Mouse (Mus musculus) thymus, postnatal 0 days (tissue): ENCODE data around the gene Eif4g3. TPM values are rescaled to one million over a fixed set of nuclear protein-coding genes. Genes with fewer than 3 reads are reported as not detected.

ENCODE experiments used
- DNase-seq: peaks from one replicate; pipeline ENCODE4 v3.0.0-alpha.2; 2015; ENCODE audit warnings: low spot score
- polyA plus RNA-seq: library from polyadenylated mRNA; unstranded; fragments of >200 nt; fragmentation: Nextera tagmentation; extraction: Ambion mirVana; gene quantifications from 2 replicates; pipeline ENCODE4 v1.2.1, GENCODE M21; 2015

The Eif4g3 gene
- polyA plus RNA-seq, 1 experiment from 2014 or later: 20.8 TPM

- DNase-seq: no peak
Observed at GRCm38 (mm10) chr4:138100456-138100855, 107.6 kb downstream of the Eif4g3 start.

DNA sequence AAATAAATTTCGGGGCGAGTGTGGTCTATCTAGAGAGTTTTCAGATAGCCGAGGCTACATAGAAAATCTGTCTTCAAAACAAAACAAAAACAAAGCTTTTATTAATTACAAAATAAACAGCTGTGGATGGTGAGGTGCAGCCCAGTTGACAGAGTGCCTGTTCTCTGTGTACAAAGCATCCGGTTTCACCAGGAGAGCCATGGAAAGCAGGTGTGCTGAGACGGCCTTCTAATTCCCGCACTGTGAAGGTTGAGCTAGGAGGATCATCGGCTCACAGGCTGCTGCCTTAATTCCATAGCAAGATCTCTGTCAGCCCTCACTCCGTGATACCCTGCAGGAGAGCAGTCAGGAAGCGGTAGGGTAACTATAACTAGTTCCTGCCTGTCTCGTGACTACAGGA, 109.0 kb downstream of the Eif4g3 start:
- no peak for DNase-seq

- no peak for DNase-seq
Observed at GRCm38 (mm10) chr4:138102413-138102812, 109.6 kb downstream of the Eif4g3 start.

DNA sequence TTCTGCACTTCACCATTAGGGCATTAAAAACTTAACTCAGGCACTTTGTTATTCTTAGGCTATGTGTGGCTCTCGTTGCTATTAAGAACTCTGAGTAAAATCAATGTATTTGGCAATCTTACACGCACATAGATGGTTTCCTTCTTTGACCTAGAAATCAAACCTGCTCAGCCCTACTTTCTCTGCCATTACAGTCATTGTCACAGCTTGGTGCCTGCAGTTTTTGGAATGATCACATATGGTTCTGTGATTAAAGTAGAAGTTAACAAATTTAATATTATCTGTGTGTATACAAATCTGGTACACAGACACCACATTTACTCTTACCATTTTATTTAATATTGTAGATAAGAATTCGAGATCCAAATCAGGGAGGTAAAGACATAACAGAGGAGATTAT, 112.1 kb downstream of the Eif4g3 start:
- no peak for DNase-seq

DNA sequence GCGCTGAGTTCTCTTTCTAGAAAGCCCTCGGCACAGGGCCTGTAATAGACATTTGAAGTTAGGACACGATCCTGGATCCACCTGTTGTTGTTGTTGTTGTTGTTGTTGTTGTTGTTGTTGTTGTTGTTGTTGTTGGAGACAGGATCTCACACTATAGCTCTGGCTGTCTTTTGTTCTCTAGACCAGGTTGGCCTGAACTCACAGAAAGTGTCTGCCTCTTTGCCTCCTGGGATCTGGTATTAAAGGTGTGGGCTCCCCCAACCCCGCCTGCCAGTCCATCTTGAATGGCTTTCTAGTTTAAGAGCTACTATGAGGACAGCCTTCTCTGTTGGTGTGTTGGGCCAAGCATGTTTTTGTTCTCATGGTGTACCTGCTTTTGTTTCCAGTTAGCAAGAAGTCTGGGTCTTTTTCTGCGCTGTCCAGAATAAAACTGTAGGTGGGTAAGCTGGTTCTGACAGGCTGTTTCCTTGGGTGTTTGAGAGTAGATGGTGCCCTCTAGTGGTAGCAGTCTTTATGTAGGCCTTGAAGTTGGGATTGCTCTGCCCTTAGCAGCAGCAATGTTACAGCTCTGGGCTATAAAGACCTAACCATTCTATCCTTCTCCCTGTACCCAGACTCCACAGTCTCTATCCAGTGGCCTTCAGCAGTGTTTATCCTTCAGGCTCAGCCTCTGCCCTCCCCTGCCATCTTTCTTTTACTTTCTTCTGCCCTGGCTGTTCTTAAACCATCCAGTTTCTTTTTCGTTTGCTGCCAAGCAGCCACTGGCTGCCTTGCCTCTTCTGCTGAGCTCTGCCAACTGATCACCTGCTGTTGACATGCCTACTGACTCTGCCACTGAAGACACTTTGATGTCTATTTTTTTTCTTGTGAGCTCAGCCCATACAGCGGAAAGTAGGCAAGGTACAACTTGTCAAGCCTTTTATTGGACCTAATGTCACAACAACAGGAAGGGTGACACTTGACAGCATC, 114.9 kb downstream of the Eif4g3 start:
- peak; percentile 78 for DNase-seq

GRCm38 (mm10) chr4:138108541-138108940, 115.7 kb downstream of the Eif4g3 start:
- no peak for DNase-seq

DNA sequence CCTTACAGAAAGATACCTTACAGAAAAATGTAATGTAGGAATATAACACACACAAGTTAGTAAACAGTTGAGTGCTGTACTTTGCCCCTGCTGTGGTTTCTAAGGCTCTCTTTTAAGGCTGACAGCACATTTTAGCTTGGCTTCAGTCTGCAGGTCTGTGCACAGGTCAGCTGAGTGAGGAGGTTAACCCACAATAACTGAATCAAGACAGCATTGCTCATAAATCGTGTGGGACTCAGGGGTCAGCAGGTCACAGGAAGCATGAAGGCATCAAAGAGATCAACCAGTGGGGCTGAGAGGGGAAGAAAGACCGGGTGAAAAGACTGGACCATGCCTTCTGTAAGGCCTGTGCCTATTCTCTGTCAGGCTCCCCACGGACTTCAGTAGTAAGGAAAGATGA, 116.5 kb downstream of the Eif4g3 start:
- no peak for DNase-seq

DNA sequence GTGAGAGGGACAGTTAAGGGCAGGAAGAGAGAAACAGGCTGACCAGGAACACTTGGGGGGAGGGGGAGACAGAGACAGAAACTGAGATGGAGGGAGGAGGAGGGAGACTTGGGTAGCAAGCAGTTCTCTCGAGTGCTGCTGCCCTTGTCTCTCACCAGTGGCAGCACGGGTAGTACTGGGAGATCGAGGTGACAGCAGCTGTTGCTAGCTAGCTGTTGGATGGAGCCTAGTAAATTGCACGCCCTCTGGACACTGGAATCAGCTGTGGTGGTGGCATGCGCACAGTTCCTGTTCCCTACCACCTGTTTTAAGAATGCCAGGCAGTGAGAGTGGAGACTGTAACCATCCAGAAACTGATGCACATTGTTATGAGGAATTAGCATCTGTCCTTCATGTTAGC, 119.0 kb downstream of the Eif4g3 start:
- no peak for DNase-seq

- DNase-seq: no peak
Observed at GRCm38 (mm10) chr4:138119740-138120139, 126.9 kb downstream of the Eif4g3 start.

- no peak for DNase-seq
Observed at GRCm38 (mm10) chr4:138124046-138124445, 131.2 kb downstream of the Eif4g3 start.

GRCm38 (mm10) chr4:138127371-138127770, 134.5 kb downstream of the Eif4g3 start:
- DNase-seq: no peak

DNA sequence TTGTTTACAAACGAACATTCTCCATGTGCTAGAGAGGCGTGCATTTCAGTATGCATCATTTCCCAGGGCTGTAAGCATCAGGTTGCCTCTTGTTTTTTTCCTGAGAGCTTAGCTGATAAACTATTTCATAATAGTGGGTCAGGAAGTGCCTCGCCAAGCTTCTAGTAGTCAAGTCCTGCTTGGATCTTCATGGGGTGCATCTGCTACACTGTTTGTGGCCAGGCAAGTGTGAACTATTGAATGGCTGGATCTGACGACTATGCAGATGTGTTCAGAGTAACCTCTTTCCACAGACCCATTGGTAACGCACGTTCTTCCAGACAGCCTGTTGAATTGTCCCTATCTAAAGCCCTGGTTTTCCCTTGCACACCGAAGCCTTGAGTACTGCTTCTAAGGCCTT, 135.0 kb downstream of the Eif4g3 start:
- no peak for DNase-seq

GRCm38 (mm10) chr4:138130149-138130548, 137.3 kb downstream of the Eif4g3 start:
- peak; percentile 28 for DNase-seq

GRCm38 (mm10) chr4:138131226-138131625, 138.4 kb downstream of the Eif4g3 start:
- no peak for DNase-seq

DNA sequence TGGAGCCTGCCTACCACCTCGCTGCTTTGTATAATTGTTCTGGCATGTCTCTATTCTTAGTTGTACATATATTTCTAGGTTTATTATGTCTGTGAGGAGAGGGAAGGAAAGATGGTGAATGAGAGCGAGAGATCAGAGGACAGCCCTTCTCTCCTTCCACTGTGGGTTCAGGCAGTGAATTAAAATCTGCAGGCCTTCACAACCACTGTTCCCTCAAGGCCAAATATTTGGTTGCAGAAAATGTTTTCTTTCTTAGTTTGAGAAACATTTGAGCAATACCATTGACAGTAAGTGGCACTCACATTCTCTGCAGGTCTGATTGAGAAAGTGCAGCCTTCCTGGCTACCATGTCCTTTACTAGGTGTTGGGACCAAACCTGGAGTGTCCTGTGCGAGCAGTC, 138.9 kb downstream of the Eif4g3 start:
- DNase-seq: no peak

DNA sequence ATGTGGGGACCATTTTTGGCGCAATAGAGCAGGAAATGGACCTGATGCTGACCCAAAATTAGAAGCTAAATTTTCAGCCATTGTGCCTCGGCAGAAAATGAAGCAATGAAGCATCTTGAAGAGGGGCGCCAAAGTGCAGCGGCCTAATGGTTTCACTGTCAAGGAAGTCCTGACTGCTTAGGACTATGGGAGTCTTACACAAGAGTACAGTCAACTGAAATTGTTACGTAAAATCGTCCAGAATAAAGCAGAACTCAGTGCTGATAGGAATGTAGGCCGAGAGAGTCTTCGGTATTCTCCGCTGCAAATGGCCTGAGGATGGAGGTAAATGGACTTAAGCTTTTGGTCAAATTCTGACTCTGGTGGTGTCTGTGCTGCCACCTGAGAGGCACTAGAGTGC, 140.5 kb downstream of the Eif4g3 start:
- no peak for DNase-seq

GRCm38 (mm10) chr4:138137336-138137735, 144.5 kb downstream of the Eif4g3 start:
- DNase-seq: no peak

GRCm38 (mm10) chr4:138137804-138138203, 145.0 kb downstream of the Eif4g3 start:
- no peak for DNase-seq

DNA sequence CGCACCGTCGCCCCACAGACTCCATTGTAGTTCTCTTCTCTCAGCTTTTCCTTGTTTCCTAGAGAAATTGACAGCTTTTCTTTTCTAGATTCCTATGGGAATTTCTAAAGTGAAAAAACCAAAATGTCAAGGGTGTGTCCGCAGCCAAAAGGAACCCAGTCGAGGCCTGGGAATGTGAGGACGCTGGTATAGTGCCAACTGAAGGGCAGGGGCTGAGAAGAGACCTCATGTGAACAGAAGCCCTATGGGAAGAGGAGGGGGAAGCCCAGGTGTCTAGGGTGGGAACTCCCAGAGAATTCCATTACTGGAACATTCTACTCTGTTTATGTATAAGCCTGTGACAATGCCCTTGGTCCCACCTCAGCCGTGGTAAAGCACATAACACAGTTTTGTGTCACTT, 145.4 kb downstream of the Eif4g3 start:
- no peak for DNase-seq

DNA sequence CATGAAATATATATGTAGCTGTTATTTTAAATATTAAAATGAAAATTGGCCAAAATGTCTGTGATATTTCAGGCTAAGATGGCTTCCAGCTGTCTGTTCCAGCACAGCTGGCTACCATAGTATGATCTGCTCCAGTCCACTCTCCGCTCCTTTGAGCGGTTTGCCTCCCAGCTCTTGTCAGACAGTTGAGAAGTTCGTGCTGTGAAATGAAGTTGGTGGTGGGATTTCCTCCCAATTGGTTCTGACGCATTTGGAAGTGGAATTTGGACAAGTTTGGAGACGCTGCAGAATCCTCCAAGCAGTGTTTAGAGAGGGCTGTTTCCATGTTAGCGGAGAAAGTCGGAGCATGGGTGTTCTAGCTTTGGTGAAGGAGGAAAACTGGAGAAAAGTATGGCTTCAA, 148.5 kb downstream of the Eif4g3 start:
- no peak for DNase-seq

GRCm38 (mm10) chr4:138147176-138147575, 154.4 kb downstream of the Eif4g3 start:
- no peak for DNase-seq

DNA sequence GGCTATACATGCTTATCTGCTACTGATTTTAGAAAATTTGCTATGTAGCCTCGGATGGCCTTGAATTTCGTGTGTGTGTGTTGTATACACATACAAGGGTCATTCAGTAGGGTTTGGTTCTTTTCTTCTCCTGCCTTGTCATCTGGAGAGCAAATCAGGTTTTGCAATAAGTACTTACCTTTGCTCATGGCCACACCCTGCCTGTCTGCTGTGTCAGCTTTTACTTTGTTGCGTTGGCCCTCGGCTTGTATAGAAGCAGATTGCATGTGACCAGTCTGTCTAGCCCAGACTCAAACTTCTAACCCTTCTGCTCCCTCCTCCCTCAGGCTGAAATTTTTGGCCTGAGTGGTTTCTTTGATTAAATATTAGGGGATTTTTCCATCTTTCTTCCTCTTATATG, 157.2 kb downstream of the Eif4g3 start:
- DNase-seq: no peak

DNA sequence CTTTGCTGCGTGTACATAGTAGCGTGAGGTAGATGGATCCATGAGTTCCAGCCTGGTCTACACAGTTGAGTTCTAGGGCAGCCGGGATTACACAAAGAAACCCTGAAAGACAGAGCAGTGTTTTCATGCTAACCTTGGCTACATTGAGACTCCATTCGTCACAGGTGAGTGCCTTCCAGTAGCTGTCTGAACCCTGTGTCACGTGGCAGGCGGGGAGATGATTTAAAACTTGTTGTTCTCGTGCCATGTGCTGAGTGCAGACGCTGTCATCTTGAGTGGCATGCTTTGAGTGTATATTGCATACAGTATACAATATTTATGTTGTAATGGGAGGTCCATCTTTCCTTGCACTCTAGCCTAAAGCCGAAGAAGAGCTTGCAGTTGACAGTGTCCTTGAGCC, 158.4 kb downstream of the Eif4g3 start:
- no peak for DNase-seq
